Mouse (Mus musculus) embryo, embryonic 10 days (tissue): ENCODE data around the gene Brwd1.
"Not testable (repeated sequence)": the region's sequence is repeated elsewhere in the genome, so short reads cannot be mapped to it uniquely, and the experiment has no call there.

Experiments used
- DNase-seq: peaks from one replicate; pipeline ENCODE4 v3.0.0-alpha.2; 2015; ENCODE audit warnings: low spot score

The Brwd1 gene

DNA sequence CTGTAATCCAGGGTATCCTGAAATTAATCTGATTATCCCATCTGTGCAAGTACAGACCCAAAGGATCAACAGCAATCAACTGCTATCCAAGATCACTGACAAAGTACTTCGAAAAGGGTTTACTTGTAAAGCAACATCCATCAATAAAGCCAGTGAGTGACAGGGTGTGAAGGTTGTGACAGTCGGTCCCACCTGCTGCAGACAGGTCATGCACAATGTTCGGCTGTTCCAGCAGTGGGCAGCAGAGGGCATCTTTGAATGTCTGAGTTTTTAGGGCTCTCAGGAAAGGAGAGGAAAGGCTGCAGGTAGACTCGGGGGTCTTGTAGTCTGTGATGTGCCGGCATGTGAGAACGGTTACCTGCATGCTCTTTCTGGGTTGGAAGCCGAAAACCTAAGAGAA, 98.7 kb downstream of the Brwd1 start:
- peak; percentile 37 for DNase-seq

DNA sequence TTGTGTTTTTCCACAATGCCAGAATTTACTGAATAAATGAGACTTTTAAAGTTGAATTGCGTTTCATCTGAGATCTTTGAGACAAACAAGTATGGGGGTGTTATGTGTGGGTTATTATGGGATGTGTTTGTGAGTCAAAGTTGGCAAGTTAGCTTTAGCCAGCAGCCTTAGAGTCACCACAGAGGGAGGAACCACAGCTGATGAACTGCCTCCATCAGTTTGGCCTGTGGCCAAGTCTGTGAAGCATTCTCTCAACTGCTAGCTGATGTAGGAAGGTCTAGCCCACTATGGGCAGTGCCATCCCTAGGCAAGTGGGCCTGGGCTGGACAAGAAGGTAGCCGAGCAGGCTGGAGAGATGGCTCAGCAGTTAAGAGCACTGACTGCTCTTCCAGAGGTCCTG, 111.5 kb downstream of the Brwd1 start:
- DNase-seq: no peak

DNA sequence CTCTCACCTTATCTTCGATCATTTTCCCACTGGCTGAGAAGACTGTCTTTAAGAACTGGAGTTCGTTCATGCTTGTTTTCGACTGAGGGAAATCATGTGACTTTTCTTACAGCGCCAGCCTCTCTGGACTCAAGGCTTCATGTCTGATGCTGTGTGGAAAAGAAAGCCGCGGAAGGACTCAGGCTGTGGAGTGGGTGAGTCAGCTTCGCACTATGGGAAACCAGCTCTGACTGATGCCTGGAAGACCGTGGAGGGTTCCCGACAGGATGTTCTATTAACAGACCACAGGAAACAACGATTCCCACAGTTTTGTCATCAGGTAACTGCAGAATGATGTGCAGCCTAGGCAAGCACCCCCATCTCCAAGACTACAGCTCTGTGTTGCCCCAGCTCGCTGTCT, 114.9 kb downstream of the Brwd1 start:
- no peak for DNase-seq

DNA sequence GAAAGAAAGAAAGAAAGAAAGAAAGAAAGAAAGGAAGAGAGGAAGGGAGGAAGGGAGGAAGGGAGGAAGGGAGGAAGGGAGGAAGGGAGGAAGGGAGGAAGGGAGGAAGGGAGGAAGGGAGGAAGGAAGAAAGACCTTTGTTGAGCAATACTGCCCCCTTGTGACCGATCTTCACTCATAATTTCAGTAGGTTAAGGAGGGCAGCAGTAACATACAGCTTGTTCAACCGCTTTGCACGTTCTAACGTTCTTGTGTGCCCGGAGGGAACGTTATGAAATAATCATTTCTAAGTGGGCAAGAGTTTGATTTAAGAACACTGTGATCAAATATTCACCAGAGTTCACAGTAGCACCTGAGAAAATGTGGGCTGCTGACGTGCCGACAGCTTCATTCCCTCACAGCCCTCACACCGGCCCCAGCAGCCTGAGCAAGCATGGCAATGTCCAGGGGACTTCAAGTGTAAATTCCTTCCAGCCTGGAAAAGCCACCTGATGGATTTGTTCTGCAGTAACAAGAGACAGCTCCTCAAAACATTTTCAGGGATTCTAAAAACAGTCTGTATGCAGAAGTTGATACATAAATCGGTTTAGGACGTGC, 117.8 kb downstream of the Brwd1 start:
- peak; percentile 80 for DNase-seq

DNA sequence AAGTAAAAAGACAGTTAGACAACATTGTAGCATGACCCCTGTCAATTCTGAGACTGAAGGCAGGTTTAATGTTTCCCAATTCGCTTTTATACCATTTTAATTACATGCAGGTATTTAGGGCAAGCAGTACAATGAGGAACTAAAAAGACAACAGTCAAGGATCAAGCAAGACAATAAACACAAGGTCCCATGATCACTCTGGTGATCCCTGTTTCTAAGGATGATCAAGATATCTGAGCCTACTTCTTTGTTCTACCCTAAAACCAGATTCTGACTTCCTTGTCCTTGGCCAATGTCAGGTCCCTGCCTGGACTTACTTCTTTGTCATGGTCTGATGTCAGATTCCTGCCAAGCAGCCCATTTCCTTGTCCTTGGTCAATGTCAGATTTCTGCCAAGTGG, 120.8 kb downstream of the Brwd1 start:
- not testable (repeated sequence) for DNase-seq

DNA sequence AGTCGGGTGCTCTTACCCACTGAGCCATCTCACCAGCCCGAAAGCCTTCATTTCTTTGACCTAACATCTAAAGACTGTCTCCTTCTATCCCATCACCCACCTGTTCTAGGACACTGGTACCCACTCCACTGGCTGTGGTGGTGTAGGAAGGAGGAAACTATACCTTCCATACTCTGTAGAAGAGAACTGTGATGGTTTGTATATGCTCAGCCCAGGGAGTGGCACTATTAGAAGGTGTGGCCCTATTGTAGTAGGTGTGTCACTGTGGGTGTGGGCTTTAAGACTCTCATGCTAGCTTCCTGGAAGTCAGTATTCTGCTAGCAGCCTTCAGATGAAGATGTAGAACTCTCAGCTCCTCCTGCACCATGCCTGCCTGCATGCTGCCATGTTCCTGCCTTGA, 121.6 kb downstream of the Brwd1 start:
- DNase-seq: not testable (repeated sequence)

DNA sequence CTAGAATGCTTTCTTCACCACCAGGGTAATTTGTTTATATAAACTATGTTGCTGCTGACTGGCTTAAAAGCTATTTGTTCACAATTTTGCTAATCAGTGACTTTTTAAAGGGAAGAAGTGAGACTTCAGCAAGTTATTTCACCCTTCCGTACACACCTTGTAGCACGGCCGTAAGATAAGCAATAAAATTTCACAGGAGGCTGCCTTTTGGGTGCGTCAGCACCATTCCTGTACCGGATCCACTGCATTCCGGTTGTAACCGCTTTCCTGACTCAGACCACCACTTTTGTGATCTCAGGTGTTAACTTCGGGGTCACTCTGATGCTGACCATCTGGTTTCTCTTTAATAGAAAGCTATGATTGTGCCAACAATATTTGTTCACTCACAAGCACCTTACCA, 124.2 kb downstream of the Brwd1 start:
- DNase-seq: no peak

DNA sequence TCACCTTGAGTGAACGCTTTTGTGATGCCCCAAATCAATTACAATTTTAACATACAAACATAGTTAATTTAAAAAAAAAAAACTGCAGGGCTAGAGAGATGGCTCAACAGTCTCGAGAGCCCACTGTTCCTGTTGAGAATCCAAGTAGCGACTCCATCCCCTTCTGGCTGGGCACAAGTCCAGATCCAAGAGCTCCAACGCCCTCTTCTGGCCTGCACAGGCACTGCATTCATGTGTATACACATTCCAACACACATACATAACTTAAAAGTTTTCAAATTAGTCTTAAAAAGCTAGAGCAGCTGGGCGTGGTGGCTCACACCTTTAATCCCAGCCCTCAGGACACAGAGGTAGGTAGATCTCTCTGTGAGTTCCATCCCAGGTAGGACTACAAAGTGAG, 125.7 kb downstream of the Brwd1 start:
- DNase-seq: peak; percentile 48

DNA sequence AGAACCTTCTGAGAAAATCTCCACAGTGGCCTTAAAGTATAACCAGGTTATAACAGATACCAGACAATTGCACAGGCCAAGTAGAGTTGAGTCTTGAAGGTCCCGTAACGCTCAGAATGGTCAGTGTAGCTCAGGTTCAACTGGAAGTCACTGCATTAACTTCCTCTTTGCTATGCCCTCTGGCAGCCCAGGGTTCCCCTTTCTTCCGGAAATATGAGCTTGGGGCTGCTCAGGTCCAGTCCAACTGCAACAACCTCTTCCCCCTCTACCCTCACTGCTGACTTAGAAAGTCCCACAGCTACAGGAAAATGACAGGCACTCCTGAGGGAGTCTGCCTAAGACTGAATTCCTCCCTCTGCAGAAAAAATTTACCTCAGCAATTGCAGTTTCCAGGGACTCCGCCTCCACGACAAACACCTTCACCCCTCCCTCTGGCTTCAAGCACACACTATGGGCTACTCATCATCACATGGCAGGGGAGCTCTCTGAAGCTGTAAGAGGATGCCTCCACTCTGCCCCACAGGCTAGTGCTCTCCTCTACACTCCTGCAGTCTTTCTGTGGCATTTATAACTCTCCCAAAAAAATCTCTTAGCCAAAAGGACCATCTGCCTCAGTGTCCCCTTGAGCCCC, 126.5 kb downstream of the Brwd1 start:
- no peak for DNase-seq

DNA sequence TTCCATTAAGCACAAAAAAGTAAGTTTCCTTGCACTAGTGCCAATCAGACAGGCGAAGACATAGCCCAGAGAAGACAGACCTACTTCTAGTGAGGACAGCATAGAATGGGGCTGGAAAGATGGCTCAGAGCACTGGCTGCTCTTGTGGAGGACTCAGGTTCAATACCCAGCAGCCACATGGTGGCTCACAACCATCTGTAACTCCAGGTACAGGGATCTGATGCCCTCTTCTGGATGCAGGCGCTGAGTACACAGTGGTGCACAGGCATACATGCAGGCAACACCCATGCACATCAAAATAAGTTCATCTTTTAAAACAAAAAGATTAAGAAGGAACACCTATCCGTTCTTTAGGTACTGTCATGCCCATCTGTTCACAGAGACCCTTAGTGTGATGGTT, 128.0 kb downstream of the Brwd1 start:
- DNase-seq: no peak

DNA sequence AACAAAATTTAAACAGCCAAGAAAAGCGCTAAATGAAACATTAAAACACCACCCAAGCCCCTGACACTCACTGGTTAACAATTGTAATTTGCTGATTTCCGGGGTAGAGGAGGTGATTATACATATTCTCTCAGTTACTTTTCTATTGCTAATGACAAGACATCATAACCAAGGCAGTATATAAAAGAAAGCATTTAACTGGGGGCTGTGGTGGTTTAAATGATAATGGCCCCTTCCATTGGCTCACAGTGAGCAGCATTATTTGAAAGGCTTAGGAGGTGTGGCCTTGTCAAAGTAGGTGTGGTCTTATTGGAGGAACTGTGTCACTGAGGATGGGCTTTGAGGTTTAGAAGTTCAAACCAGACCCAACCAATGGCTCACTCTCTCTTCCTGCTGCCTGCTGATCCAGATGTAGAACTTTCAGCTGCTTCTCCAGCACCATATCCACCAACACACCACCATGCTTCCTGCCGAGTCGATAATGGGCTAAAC, 129.1 kb downstream of the Brwd1 start:
- no peak for DNase-seq

DNA sequence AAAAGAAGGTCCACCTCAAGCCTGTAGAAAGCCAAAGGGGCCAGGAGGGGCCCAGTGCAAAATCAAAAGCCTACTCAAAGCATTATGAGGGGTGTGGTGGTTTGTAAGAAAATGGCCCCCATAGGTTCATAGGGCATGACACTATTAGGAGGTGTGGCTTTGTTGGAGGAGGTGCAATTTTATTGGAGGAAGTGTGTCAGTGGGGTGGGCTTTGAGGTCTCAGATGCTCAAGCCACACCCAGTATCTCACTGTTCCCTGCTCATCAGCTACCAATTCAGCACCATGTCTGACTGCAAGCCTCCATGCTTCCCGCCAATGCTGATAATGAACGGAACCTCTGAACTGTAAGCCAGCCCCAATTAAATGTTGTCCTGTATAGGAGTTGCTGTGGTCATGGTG, 130.9 kb downstream of the Brwd1 start:
- no peak for DNase-seq

DNA sequence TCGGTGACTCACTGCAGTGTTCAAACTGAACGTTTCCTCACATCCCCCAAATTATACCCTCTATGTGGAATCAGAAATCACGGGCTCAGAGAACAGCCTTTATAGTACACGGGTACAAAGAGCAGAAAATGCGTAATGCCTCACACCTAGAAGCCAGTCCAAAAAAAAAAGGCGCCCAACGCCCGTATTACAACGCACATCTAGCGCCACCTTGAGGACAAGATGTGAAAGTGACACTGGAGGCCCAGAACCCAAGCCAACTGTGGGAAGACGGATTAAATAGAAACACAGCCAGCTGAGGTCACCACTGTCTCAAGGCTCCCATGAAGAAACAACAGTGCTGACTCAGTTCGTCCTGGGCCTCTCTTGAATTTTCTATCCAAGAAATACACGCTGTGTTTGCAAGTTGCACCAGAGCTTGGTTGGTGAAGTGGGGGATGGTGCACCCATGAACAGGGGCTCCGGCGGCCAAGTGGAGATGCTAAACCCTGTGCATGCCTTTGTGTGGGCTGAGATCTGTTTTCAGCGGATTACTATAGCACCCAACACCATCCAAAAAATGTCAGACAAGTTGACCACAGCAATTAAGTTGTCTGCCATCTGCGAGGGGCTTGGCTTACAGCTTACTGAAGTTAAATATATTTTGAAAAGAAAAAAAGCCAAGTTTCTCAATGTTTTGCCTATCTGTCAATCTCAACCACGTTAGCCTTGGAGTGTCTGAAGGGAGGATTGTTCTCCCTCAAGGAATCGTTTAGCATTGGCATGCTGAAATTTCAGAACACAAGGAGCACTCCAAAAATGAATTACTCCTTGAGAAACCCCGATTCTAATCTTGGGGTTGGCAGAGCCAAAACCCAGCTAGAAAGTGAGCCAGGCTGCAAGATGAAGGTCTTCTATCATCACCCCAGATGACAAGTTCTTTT, 136.7 kb downstream of the Brwd1 start:
- peak; percentile 92 for DNase-seq

DNA sequence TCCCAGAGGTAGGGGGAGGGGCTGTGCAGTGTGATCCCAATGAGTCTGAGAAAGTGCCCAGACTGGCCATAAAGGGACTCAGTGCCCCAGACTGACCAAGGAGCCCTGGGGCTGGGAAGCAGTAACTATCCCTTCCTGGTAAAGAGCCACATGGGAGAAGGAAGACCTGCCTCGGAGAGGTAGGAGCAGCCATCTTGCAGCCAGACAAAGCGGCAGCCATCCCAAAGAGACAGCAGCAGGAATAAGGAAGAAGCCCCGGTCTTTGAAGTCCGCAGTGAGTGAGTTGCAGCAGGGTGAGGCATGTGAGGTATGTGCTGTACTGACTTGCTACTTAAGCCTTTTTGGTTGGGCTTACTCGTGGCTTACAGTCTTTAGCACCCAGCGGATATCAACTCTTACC, 139.1 kb downstream of the Brwd1 start:
- no peak for DNase-seq
